Mouse (Mus musculus) limb, embryonic 10.5 days (tissue): Measurements from ENCODE around the gene Rfwd3. TPM values are rescaled to one million over a fixed set of nuclear protein-coding genes. Genes with fewer than 3 reads are reported as not detected.

ENCODE experiments used
- DNase-seq: peaks from one replicate; pipeline ENCODE4 v3.0.0-alpha.2; 2017; ENCODE audit warnings: low spot score
- H3K27ac ChIP-seq: fragments of 300-500 bp; sonication (generic); 2 replicates; pipeline ENCODE4 v1.5.1; 2016; ENCODE audit warnings: mild to moderate bottlenecking
- H3K27me3 ChIP-seq: fragments of 300-500 bp; sonication (generic); 2 replicates; pipeline ENCODE4 v1.6.1; 2016; ENCODE audit warnings: low read depth, mild to moderate bottlenecking; ENCODE audit not compliant: poor library complexity, severe bottlenecking
- H3K36me3 ChIP-seq: fragments of 300-500 bp; sonication (generic); 2 replicates; pipeline ENCODE4 v1.6.1; 2016; ENCODE audit warnings: mild to moderate bottlenecking, moderate library complexity
- H3K4me1 ChIP-seq: fragments of 300-500 bp; sonication (generic); 2 replicates; pipeline ENCODE4 v1.6.1; 2016
- H3K4me3 ChIP-seq: fragments of 300-500 bp; sonication (generic); 2 replicates; pipeline ENCODE4 v1.5.1; 2016; ENCODE audit warnings: mild to moderate bottlenecking, moderate library complexity
- H3K9me3 ChIP-seq: fragments of 300-500 bp; sonication (generic); replicated peaks from 2 replicates; pipeline ENCODE4 v1.6.1; 2016; ENCODE audit warnings: mild to moderate bottlenecking
- WGBS: fragments of 180-500 bp; shearing (Covaris S2); methylation state at CpG from one replicate; pipeline ENCODE4 v1.1.7; 2016; 5-methylcytosine and 5-hydroxymethylcytosine counted together
- polyA plus RNA-seq: library from polyadenylated mRNA; unstranded; fragments of >200 nt; fragmentation: Nextera tagmentation; extraction: Ambion mirVana; gene quantifications from 2 replicates; pipeline ENCODE4 v1.2.1, GENCODE M21; 2016

The Rfwd3 gene
- polyA plus RNA-seq, 1 experiment from 2014 or later: 103 TPM

DNA sequence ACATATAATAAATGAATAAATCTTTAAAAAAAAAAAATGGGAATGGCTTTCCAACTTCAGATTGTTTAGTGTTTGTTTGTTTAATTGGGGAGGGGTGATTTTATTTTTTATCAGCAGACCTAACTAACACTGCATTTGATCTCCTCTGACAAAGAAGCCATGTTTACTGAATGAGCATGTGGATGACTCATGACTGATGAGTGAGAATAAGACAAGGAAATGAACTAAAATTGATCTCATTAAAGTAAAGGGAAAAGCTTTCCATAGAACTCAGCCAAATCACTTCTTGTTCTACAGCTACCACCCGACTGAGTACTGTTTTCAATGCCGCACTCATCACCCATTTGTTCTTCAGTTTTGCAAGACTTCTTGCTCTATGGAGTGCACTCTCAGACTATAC, 66.3 kb downstream of the Rfwd3 start:
- WGBS: 93% methylated on average over 2 of the region's 2 CpGs
- H3K4me1 ChIP-seq: peaks cover 3% of the 10 kb centered on the region; the same call in 1 of the 2 replicates
- H3K27ac ChIP-seq: no peak overlapping the region
- 0 out of 2 replicates have a peak, but pooled peaks cover 2% of the 10 kb centered on the region for H3K36me3 ChIP-seq
- DNase-seq: no peak
- no peak overlapping the region for H3K4me3 ChIP-seq
- no peaks in the 10 kb centered on the region for H3K27me3 ChIP-seq
- H3K9me3 ChIP-seq: no peaks in the 10 kb centered on the region

DNA sequence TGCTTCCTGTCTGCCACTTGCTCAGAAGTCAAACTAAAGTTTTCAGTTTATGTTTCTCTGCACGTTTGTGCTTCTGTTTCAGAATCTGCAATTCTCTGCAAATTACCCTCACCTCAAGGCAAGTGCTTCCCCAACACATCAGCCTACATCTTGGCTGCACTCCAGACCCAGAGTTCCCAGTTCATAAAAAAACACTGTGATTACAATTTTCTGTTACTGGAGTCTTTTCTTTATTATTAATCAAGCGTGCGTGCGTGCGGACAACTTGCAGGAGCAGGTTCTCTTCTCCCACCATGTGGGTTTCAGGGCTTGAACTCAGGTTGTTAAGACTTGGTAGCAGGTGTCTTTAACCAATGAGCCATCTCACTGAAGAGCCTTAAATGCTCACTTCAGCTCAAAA, 75.9 kb downstream of the Rfwd3 start:
- Histone ChIP-seq H3K27ac (no peak overlapping the region), H3K9me3 (no peaks in the 10 kb centered on the region), H3K4me3 (no peak overlapping the region), H3K36me3 (no peaks in the 10 kb centered on the region), H3K27me3 (no peaks in the 10 kb centered on the region), H3K4me1 (no peaks in the 10 kb centered on the region)
- DNase-seq: no peak
- WGBS: 95% methylated on average over 5 of the region's 5 CpGs

Other genes starting within 250 kb of the Rfwd3 start
- 21.5 and 36.6 TPM in 2 replicates for gene Exosc6, start 243.9 kb downstream of the Rfwd3 start, polyA plus RNA-seq
- gene Clec18a, start 207.8 kb downstream of the Rfwd3 start, polyA plus RNA-seq: not detected in 2 replicates
- gene Pdpr, start 205.6 kb downstream of the Rfwd3 start, polyA plus RNA-seq: 10.2 and 13.3 TPM in 2 replicates
- gene Glg1, start 41.0 kb downstream of the Rfwd3 start, polyA plus RNA-seq: 57.3 and 67.3 TPM in 2 replicates
- gene Mlkl, start 38.0 kb upstream of the Rfwd3 start, polyA plus RNA-seq: 0.34 and 0.70 TPM in 2 replicates
- gene Fa2h, start 93.6 kb upstream of the Rfwd3 start, polyA plus RNA-seq: not detected in 2 replicates
- 5.7 and 6.4 TPM in 2 replicates for gene Wdr59, start 221.9 kb upstream of the Rfwd3 start, polyA plus RNA-seq
- gene Znrf1, start 235.9 kb upstream of the Rfwd3 start, polyA plus RNA-seq: 42.1 and 44.8 TPM in 2 replicates